Mouse (Mus musculus): ENCODE data around the gene Sned1. TPM values are rescaled to one million over a fixed set of nuclear protein-coding genes. Genes with fewer than 3 reads are reported as not detected.

Gene Sned1
- polyA plus RNA-seq, 1 experiment from 2014 or later: 30.1 TPM

- H3K4me2 ChIP-seq: peak overlapping the region; percentile 83
- DNase-seq: peak; percentile 98
- H3K4me3 ChIP-seq (ENCODE audit: low read depth, low read length): peak overlapping the region; percentile 91
- ATAC-seq (ENCODE audit: insufficient read depth): peak; percentile 97
- H3K36me3 ChIP-seq (ENCODE audit: insufficient read depth): peaks cover 20% of the 10 kb centered on the region
- under 1% methylated on average over 39 of the region's 39 CpGs for WGBS
- peak; percentile 54 for TF ChIP-seq CTCF (IDR thresholded peaks at IDR 0.05; ENCODE audit: low read depth)
- peak overlapping the region; percentile 76 for H3K9ac ChIP-seq
- H3K9me3 ChIP-seq (ENCODE audit: low read depth, low read length): no peaks in the 10 kb centered on the region
- H3K4me1 ChIP-seq (ENCODE audit: insufficient read depth): no peaks in the 10 kb centered on the region
- H3K27ac ChIP-seq (ENCODE audit: low read depth): peak overlapping the region; percentile 66; the same call in 1 of the 2 replicates
- no peaks in the 10 kb centered on the region for H3K27me3 ChIP-seq (ENCODE audit: insufficient read depth, low read length)
Measured at GRCm38 (mm10) chr1:93343504-93344047, 107.9 kb downstream of the Sned1 start.

GRCm38 (mm10) chr1:93347176-93347575 lies 111.5 kb downstream of the Sned1 start:
- Histone ChIP-seq H3K27ac (ENCODE audit: low read depth) (no peak overlapping the region), H3K4me3 (ENCODE audit: low read depth, low read length) (no peak overlapping the region), H3K27me3 (ENCODE audit: insufficient read depth, low read length) (no peaks in the 10 kb centered on the region), H3K9me3 (ENCODE audit: low read depth, low read length) (no peaks in the 10 kb centered on the region), H3K9ac (no peak overlapping the region), H3K4me1 (ENCODE audit: insufficient read depth) (no peaks in the 10 kb centered on the region), H3K4me2 (no peak overlapping the region), H3K36me3 (ENCODE audit: insufficient read depth) (peaks cover 52% of the 10 kb centered on the region)
- no peak for TF ChIP-seq CTCF (IDR thresholded peaks at IDR 0.05; ENCODE audit: low read depth)
- 86% methylated on average over 5 of the region's 5 CpGs for WGBS
- ATAC-seq (ENCODE audit: insufficient read depth) (no peak), DNase-seq (no peak)

DNA sequence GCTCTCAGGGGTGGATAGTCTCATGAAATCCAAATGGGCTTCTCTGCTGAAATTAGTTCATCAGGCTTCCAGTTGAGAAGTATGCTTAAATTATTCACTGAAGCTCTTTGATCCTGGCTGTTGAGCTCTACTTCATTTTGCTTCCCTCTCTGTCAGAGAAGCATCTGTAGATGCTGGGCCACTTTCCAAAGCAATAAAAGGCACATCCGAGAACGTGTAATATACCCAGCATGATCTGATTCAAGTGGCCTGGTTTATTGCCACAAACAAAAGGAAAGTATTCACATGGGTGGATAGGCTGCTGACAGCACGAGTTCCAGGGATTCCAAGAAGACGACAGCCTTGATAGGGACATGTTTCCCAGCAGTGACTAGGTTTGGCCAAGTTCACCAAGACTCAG lies 114.1 kb downstream of the Sned1 start:
- H3K4me2 ChIP-seq: no peak overlapping the region
- peaks cover 77% of the 10 kb centered on the region for H3K36me3 ChIP-seq (ENCODE audit: insufficient read depth)
- H3K4me1 ChIP-seq (ENCODE audit: insufficient read depth): no peaks in the 10 kb centered on the region
- H3K4me3 ChIP-seq (ENCODE audit: low read depth, low read length): no peak overlapping the region
- H3K27me3 ChIP-seq (ENCODE audit: insufficient read depth, low read length): no peaks in the 10 kb centered on the region
- H3K27ac ChIP-seq (ENCODE audit: low read depth): no peak overlapping the region
- ATAC-seq (ENCODE audit: insufficient read depth) (no peak), DNase-seq (no peak)
- no peak overlapping the region for H3K9ac ChIP-seq
- 83% methylated on average over 4 of the region's 4 CpGs for WGBS
- H3K9me3 ChIP-seq (ENCODE audit: low read depth, low read length): no peaks in the 10 kb centered on the region
- TF ChIP-seq CTCF (IDR thresholded peaks at IDR 0.05; ENCODE audit: low read depth): no peak

Small RNA genes lying within 50 kb of the gene (microRNA-seq; reads per million reads assigned to microRNA genes)
- gene Mir6901 (ENCODE audit: borderline number of aligned reads): 0.95 reads per million
- not detected for gene Mir6902 (ENCODE audit: borderline number of aligned reads)

Other genes with a start within 250 kb of the Sned1 start
- not detected in 2 replicates for gene Aqp12, start 229.5 kb upstream of the Sned1 start, polyA plus RNA-seq (2014; fragmentation: Nextera tagmentation; extraction: Ambion mirVana)
- gene Kif1a, start 133.9 kb upstream of the Sned1 start, polyA plus RNA-seq (2014; fragmentation: Nextera tagmentation; extraction: Ambion mirVana): 8.6 and 11.2 TPM in 2 replicates
- 0.27 TPM in 1 of 2 replicates, not detected in the other for gene Agxt, start 100.6 kb upstream of the Sned1 start, polyA plus RNA-seq (2014; fragmentation: Nextera tagmentation; extraction: Ambion mirVana)
- gene 2310007B03Rik, start 74.9 kb upstream of the Sned1 start, polyA plus RNA-seq (2014; fragmentation: Nextera tagmentation; extraction: Ambion mirVana): 9.5 TPM in 2 replicates
- gene Crocc2, start 67.1 kb upstream of the Sned1 start, polyA plus RNA-seq (2014; fragmentation: Nextera tagmentation; extraction: Ambion mirVana): 2.8 and 3.7 TPM in 2 replicates
- 27.1 and 28.2 TPM in 2 replicates for gene Mterf4, start 70.1 kb downstream of the Sned1 start, polyA plus RNA-seq (2014; fragmentation: Nextera tagmentation; extraction: Ambion mirVana)
- 69.5 and 76.5 TPM in 2 replicates for gene Ppp1r7, start 107.0 kb downstream of the Sned1 start, polyA plus RNA-seq (2014; fragmentation: Nextera tagmentation; extraction: Ambion mirVana)
- gene Pask, start 107.6 kb downstream of the Sned1 start, polyA plus RNA-seq (2014; fragmentation: Nextera tagmentation; extraction: Ambion mirVana): 20.0 and 20.9 TPM in 2 replicates
- gene Ano7, start 138.1 kb downstream of the Sned1 start, polyA plus RNA-seq (2014; fragmentation: Nextera tagmentation; extraction: Ambion mirVana): 0.08 and 0.51 TPM in 2 replicates
- 153 and 160 TPM in 2 replicates for gene Hdlbp, start 243.0 kb downstream of the Sned1 start, polyA plus RNA-seq (2014; fragmentation: Nextera tagmentation; extraction: Ambion mirVana)

Data from lung, embryonic 14.5 days (tissue).